Comparison of ENCODE assay signal across 32 mouse cellular contexts in genomic region chr17:30877456-30877855, GRCm38 (mm10). TPM values are rescaled to one million over a fixed set of nuclear protein-coding genes. Genes with fewer than 3 reads are reported as not detected.
DNase-seq lines count a peak whose midpoint lies in the region; ATAC-seq and TF ChIP-seq lines count a peak whose summit lies in the region.
"Had no signal": no experiment of that assay in that cellular context is flagged by ENCODE, and none has a peak within 500 bp of the region (broad histone marks: within the 10 kb centered on the region; RNA-seq: fewer than 3 reads in every experiment).

No protein-coding gene starts in this region.

- no peak overlapping the region for H3K9ac ChIP-seq in stomach, postnatal 0 days (ENCODE audit: low read length)
- H3K9ac ChIP-seq: embryonic facial prominence, embryonic 15.5 days; forebrain, embryonic 12.5 days; forebrain, postnatal 0 days; hindbrain, embryonic 15.5 days; kidney, embryonic 15.5 days; limb, embryonic 15.5 days; liver, embryonic 13.5 days; midbrain, embryonic 12.5 days; neural tube, embryonic 12.5 days had no signal

- no peak overlapping the region for H3K4me2 ChIP-seq in stomach, postnatal 0 days (replicated peaks; ENCODE audit: low read depth)
- H3K4me2 ChIP-seq: embryonic facial prominence, embryonic 15.5 days; forebrain, embryonic 12.5 days; hindbrain, embryonic 15.5 days; kidney, embryonic 15.5 days; limb, embryonic 15.5 days; liver, embryonic 13.5 days; midbrain, embryonic 12.5 days; neural tube, embryonic 12.5 days had no signal

- peak; percentile 88 for DNase-seq in brain, adult 2 months (ENCODE audit: low read depth, low spot score)
- peak; percentile 92 for DNase-seq in cerebellum, adult 11-12 months
- peak; percentile 94 for DNase-seq in cerebellum, adult 9-11 months
- peak; percentile 24 for DNase-seq in stomach, postnatal 0 days (ENCODE audit: low spot score)
- DNase-seq in right cerebral cortex, adult 2 months (ENCODE audit: low spot score in 2 of 2): no peak
- no peak for DNase-seq in right cerebral cortex, postnatal 10 days (ENCODE audit: low spot score in 2 of 2)
- no peak for DNase-seq in thymus, postnatal 25 days
- DNase-seq: adrenal gland, postnatal 14 days; B cell, adult 2 months; forebrain, postnatal 0 days; gastrocnemius, postnatal 14 days; heart, adult 11 months; kidney, adult 18-20 months; kidney, postnatal 25 days; liver, embryonic 13.5 days; lung, adult 18-20 months; lung, postnatal 4 days; right cerebral cortex, adult 18-20 months had no signal

- TF ChIP-seq CTCF in stomach, postnatal 0 days (IDR thresholded peaks at IDR 0.05; ENCODE audit: low read depth): no peak

- H3K4me1 ChIP-seq in stomach, postnatal 0 days (replicated peaks; ENCODE audit: control insufficient read depth, insufficient read depth): no peaks in the 10 kb centered on the region
- H3K4me1 ChIP-seq: embryonic facial prominence, embryonic 15.5 days; limb, embryonic 15.5 days had no signal

- H3K27ac ChIP-seq in stomach, postnatal 0 days (replicated peaks): no peak overlapping the region
- H3K27ac ChIP-seq: embryonic facial prominence, embryonic 15.5 days; forebrain, embryonic 12.5 days; heart, embryonic 10.5 days; hindbrain, embryonic 15.5 days; kidney, embryonic 15.5 days; layer of hippocampus, adult 2 months; left cerebral cortex, adult 2 months; limb, embryonic 15.5 days; liver, embryonic 13.5 days; midbrain, embryonic 12.5 days; neural tube, embryonic 12.5 days had no signal

- TF ChIP-seq EP300 in stomach, postnatal 0 days (optimal IDR thresholded peaks at IDR 0.05): no peak

- 63% methylated on average over 7 of the region's 7 CpGs for WGBS in stomach, postnatal 0 days

- no peak overlapping the region for H3K4me3 ChIP-seq in stomach, postnatal 0 days (ENCODE audit: low read depth, low read length)
- H3K4me3 ChIP-seq: embryonic facial prominence, embryonic 15.5 days; forebrain, embryonic 12.5 days; heart, embryonic 10.5 days; hindbrain, embryonic 15.5 days; kidney, embryonic 15.5 days; layer of hippocampus, adult 2 months; left cerebral cortex, adult 2 months; limb, embryonic 15.5 days; liver, embryonic 13.5 days; megakaryocyte, embryonic 14.5 days; midbrain, embryonic 12.5 days; myocyte; neural tube, embryonic 12.5 days had no signal

- no peaks in the 10 kb centered on the region for H3K27me3 ChIP-seq in stomach, postnatal 0 days (ENCODE audit: control insufficient read depth, insufficient read depth, low read length)
- H3K27me3 ChIP-seq: embryonic facial prominence, embryonic 15.5 days; forebrain, embryonic 12.5 days; hindbrain, embryonic 15.5 days; limb, embryonic 15.5 days; liver, embryonic 13.5 days; megakaryocyte, embryonic 14.5 days; neural tube, embryonic 12.5 days had no signal

- no peaks in the 10 kb centered on the region for H3K9me3 ChIP-seq in stomach, postnatal 0 days (ENCODE audit: control insufficient read depth, low read length)
- H3K9me3 ChIP-seq: embryonic facial prominence, embryonic 15.5 days; heart, embryonic 10.5 days; hindbrain, embryonic 15.5 days; kidney, embryonic 15.5 days; limb, embryonic 15.5 days had no signal

- no peak for ATAC-seq in stomach, postnatal 0 days (ENCODE audit: low FRiP score, low TSS enrichment)
- ATAC-seq: forebrain, postnatal 0 days; inflammation-experienced regulatory T-cells, adult 6 months; lung, postnatal 0 days had no signal

- H3K36me3 ChIP-seq in stomach, postnatal 0 days (ENCODE audit: control insufficient read depth, insufficient read depth, low read length): no peaks in the 10 kb centered on the region
- H3K36me3 ChIP-seq: embryonic facial prominence, embryonic 15.5 days; forebrain, embryonic 12.5 days; heart, embryonic 10.5 days; hindbrain, embryonic 15.5 days; kidney, embryonic 15.5 days; limb, embryonic 15.5 days; liver, embryonic 13.5 days; midbrain, embryonic 12.5 days; neural tube, embryonic 12.5 days had no signal

RNA-seq across cellular contexts. Expression of gene Glp1r, which starts 24.2 kb away (rescaled TPM):
- 0.13 and 0.18 TPM in 2 replicates for polyA plus RNA-seq in stomach, postnatal 0 days (2015; fragmentation: Nextera tagmentation; extraction: Ambion mirVana)
- polyA plus RNA-seq: liver, embryonic 13.5 days had no signal

Comparison
In these comparisons a context has a peak if more than half of its experiments do, and no peak if none do; other contexts are left out.
1. DNase-seq: peak in brain, adult 2 months (single experiment), cerebellum, adult 11-12 months (single experiment), cerebellum, adult 9-11 months (single experiment) and stomach, postnatal 0 days (single experiment); none in right cerebral cortex, adult 2 months (0 of 2), right cerebral cortex, postnatal 10 days (0 of 2) and thymus, postnatal 25 days (single experiment).